Mouse (Mus musculus): ENCODE data around the gene Slc39a11.

The Slc39a11 gene

GRCm38 (mm10) chr11:113667122-113667521 lies 17.2 kb upstream of the Slc39a11 start:
- no peak for DNase-seq (ENCODE audit: low read depth)

- no peak for DNase-seq (ENCODE audit: low read depth)
Measured at GRCm38 (mm10) chr11:113666648-113667047, 16.8 kb upstream of the Slc39a11 start.

- no peak for DNase-seq (ENCODE audit: low read depth)
Measured at GRCm38 (mm10) chr11:113666205-113666604, 16.3 kb upstream of the Slc39a11 start.

- DNase-seq (ENCODE audit: low read depth), result no peak
Measured at GRCm38 (mm10) chr11:113664279-113664678, 14.4 kb upstream of the Slc39a11 start.

- no peak for DNase-seq (ENCODE audit: low read depth)
Measured at GRCm38 (mm10) chr11:113661835-113662351, 12.0 kb upstream of the Slc39a11 start.

- DNase-seq (ENCODE audit: low read depth), result peak; percentile 17
Measured at GRCm38 (mm10) chr11:113660940-113661339, 11.1 kb upstream of the Slc39a11 start.

GRCm38 (mm10) chr11:113660213-113660612 lies 10.3 kb upstream of the Slc39a11 start:
- peak; percentile 32 for DNase-seq (ENCODE audit: low read depth)

- no peak for DNase-seq (ENCODE audit: low read depth)
Measured at GRCm38 (mm10) chr11:113658763-113659162, 8.9 kb upstream of the Slc39a11 start.

- no peak for DNase-seq (ENCODE audit: low read depth)
Measured at GRCm38 (mm10) chr11:113658319-113658718, 8.4 kb upstream of the Slc39a11 start.

GRCm38 (mm10) chr11:113657221-113657620 lies 7.3 kb upstream of the Slc39a11 start:
- no peak for DNase-seq (ENCODE audit: low read depth)

GRCm38 (mm10) chr11:113656511-113656932 lies 6.6 kb upstream of the Slc39a11 start:
- DNase-seq (ENCODE audit: low read depth), result no peak

GRCm38 (mm10) chr11:113654561-113655270 lies 4.8 kb upstream of the Slc39a11 start:
- peak; percentile 74 for DNase-seq (ENCODE audit: low read depth)

- DNase-seq (ENCODE audit: low read depth), result no peak
Measured at GRCm38 (mm10) chr11:113654105-113654504, 4.2 kb upstream of the Slc39a11 start.

- DNase-seq (ENCODE audit: low read depth), result no peak
Measured at GRCm38 (mm10) chr11:113652516-113652915, 2.6 kb upstream of the Slc39a11 start.

- DNase-seq (ENCODE audit: low read depth), result peak; percentile 25
Measured at GRCm38 (mm10) chr11:113651907-113652273, 2.0 kb upstream of the Slc39a11 start.

GRCm38 (mm10) chr11:113651206-113651906 lies 1.5 kb upstream of the Slc39a11 start:
- DNase-seq (ENCODE audit: low read depth), result no peak

GRCm38 (mm10) chr11:113648690-113649352 lies 1.1 kb downstream of the Slc39a11 start, which contains the start of gene Cog1:
Gene Cog1, plus strand, starts transcription at chr11:113649169.
- DNase-seq (ENCODE audit: low read depth), result peak; percentile 8

GRCm38 (mm10) chr11:113648152-113648551 lies 1.7 kb downstream of the Slc39a11 start:
- peak; percentile 94 for DNase-seq (ENCODE audit: low read depth)

- no peak for DNase-seq (ENCODE audit: low read depth)
Measured at GRCm38 (mm10) chr11:113645181-113645580, 4.7 kb downstream of the Slc39a11 start.

GRCm38 (mm10) chr11:113638680-113639079 lies 11.2 kb downstream of the Slc39a11 start:
- DNase-seq (ENCODE audit: low read depth), result no peak

GRCm38 (mm10) chr11:113634699-113635121 lies 15.2 kb downstream of the Slc39a11 start:
- peak; percentile 39 for DNase-seq (ENCODE audit: low read depth)

- peak; percentile 33 for DNase-seq (ENCODE audit: low read depth)
Measured at GRCm38 (mm10) chr11:113633398-113633797, 16.5 kb downstream of the Slc39a11 start.

- DNase-seq (ENCODE audit: low read depth), result no peak
Measured at GRCm38 (mm10) chr11:113632303-113632702, 17.6 kb downstream of the Slc39a11 start.

Measured in NIH3T3 (cell line).